Mouse (Mus musculus) MEL-GATA-1-ER (cell line): Measurements from ENCODE around the gene Fdps.
A peak's percentile ranks its signal among the peaks of the same experiment; 100 is the strongest.

Experiments
- DNase-seq: peaks from one replicate; pipeline ENCODE4 v3.0.0-alpha.2; 2012; ENCODE audit warnings: low read depth; ENCODE audit errors: extremely low read depth

Gene Fdps

GRCm38 (mm10) chr3:89101812-89102494 is at the start of gene Fdps:
Gene Fdps, minus strand, starts transcription at chr3:89101959.
- peak; percentile 100 for DNase-seq

DNA sequence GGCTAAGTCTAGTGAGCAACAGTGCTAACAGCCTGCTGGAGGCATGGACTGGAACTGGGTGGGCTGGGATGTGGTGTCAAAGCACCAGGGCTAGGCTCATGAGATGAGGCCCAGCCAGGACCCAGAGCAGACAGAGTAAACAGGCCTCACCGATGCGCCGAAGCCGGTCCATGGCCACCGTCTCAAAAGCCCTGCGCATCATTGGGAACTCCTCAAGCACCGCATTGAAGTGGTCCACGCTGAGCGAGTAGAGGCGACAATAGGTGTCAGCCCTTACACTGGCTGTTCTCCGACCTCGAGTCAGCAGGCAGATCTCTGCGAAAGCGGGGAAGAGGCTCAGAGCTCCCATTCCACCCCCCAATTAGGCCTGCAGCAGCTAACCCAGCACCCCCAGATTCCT is 46.8 kb upstream of the Fdps start:
- no peak for DNase-seq

DNA sequence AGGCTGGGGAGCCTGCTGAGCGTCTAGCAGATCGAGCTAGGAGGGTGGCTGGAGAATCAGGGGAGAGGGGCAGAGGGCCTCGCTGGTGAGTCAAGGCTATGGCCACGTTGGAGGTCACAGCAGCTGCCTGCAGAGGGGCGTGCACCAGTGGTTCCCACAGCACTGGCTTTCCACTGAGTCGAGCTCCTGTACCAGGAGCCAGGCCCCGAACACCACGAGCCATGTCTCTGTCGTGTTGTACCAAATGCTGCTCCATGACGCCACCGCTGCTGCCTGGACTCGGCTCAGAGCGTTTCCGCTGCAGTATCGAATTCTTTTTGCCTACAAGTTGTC is 46.2 kb upstream of the Fdps start:
- DNase-seq: no peak

DNA sequence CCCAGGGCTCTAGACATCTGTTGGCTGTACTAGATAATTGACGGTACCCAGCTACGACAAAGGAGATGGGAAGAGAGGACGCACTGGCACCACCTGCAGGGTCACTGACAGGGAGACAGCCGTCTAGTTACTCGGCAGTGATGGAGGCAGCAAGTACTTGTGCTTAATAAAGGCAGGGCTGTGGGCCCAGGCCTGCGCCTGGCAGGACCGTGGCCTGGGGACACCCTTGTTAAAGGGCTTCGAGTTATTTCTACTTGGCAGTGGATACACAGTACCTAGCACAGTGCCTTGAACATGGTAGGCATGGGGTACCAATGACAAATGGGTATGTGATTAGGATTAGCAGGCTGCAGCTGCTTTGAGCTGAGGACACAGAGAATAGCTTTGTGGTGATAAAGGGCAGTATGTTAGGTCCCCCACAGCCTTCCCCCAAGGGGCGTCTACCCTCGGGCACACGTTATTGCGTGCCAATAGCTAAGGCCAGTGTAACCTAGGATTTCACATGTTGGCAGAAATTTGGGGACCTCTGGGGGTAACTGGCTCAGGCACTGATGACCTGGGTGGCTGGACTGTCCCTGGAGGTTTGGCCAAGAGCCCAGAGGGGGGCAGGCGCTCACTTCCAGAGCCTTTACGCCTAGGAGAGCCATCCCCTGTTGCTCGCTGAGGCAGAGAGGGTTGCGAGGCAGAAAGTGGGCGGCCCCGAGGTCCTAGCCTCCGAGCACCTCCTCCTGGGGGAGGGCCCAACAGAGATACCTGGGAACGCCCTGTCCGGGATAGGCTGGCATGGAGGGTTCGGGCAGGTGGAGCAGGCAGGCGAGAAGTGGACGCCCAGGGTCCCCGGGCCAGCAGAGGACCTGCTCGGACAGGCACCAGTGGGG is 45.6 kb upstream of the Fdps start:
- DNase-seq: no peak

DNA sequence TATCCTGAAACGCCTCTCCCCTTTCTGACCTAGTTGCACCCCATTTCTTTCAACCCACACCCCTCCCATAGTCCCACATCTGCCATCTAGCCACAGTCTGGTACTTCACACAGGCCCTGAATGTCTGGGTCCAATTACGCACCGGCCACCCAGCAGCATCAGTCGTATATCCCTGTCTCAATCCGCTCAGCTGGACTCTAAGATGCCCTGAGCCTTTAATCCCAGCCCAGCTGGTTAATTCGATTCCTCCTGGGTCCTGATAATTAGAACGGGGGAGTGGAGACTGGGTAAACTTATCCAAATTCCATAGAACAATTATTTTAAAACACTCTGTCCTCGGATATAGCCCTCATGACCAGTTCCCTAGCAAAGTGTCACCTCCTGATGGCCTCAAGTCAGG is 43.8 kb upstream of the Fdps start:
- no peak for DNase-seq

- DNase-seq: no peak
These were observed 43.1 kb upstream of the Fdps start for GRCm38 (mm10) chr3:89144821-89145220.

GRCm38 (mm10) chr3:89136365-89136764 is 34.6 kb upstream of the Fdps start:
- DNase-seq: peak; percentile 54

DNA sequence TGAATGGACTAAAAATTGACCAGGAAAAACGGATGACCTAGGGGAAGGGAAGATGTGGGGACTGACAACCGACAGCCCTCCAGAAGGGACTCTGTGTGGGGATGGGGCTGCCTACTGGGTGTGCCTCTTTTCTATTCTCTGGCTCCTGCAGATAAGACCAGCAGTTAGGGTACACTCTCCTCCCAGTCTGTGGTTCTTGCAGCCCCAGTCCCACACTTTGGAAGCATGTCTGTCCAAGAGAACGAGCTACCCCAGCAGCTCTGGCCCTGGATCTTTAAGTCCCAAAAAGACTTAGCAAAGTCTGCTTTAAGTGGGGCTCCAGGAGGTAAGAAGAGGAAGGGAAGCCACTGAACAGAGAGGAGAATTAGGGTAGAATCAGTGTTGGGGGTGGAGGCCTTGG is 34.2 kb upstream of the Fdps start, which contains the start of gene Pklr:
Gene Pklr, plus strand, starts transcription at position 185 of the 400 bp plus-strand sequence.
- peak; percentile 84 for DNase-seq

DNA sequence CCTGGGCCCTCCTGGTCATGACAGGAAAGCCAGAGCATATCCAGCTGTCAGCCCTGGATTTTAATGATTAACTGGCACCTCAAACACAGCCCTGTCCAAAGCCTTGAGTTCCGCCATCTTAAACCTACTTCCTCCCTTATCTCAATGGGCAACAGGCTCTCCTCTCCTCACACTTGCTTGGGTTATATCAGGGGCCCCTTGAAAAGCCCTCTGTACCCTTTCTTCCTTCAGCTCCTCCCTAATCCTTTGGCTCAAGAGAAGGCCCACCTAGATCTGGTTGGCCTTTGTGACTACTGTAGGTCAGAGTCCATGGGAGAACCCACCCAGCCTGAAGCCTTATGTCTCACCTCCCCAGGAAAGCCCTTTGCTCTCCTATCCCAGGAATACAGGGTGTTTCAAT is 32.0 kb upstream of the Fdps start:
- DNase-seq: peak; percentile 41

GRCm38 (mm10) chr3:89133063-89133450 is 31.3 kb upstream of the Fdps start:
- peak; percentile 52 for DNase-seq

- peak; percentile 96 for DNase-seq
These were observed 30.7 kb upstream of the Fdps start for GRCm38 (mm10) chr3:89132285-89133062.

GRCm38 (mm10) chr3:89131816-89132215 is 30.1 kb upstream of the Fdps start:
- no peak for DNase-seq

GRCm38 (mm10) chr3:89129908-89130307 is 28.1 kb upstream of the Fdps start:
- DNase-seq: no peak

DNA sequence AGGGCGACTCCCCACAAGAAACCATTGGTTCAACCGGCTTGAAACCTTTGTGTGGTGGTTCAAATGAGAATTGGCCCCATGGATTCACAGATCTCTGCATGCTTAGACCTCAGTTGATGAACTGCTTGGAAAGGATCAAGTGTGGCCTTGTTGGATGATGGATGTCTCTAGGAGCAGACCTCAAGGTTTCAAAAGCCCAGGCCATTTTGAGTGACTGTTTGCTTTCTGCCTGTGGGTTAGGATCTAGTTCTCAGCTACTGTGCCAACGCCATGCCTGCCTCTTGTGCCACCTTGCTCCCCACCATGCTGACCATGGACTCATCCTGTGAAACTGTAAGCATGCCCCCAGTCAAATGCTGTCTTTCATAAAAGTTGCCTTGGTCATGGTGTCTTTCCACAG is 24.2 kb upstream of the Fdps start:
- DNase-seq: no peak

- no peak for DNase-seq
These were observed 22.5 kb upstream of the Fdps start for GRCm38 (mm10) chr3:89124241-89124640.

GRCm38 (mm10) chr3:89123313-89123712 is 21.6 kb upstream of the Fdps start:
- no peak for DNase-seq

DNA sequence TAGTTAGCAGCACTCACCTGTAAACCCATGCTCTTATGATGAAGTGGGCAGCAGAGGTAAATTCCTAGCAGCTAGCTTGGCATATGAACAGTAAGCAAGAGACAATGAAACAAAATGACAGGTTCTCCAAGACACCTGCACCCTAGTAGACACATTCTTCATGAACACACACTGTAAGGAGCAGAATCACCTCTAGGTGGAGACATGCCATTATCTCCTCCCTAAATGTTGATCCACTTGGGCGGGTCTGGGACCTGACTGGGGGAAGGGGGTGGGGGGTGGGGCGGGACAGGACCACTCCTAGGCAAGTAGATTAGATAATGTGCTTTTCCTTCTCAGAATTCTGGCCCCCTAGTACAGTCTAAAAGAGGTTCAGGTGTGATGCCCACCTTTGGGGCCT is 13.8 kb upstream of the Fdps start:
- peak; percentile 64 for DNase-seq

DNA sequence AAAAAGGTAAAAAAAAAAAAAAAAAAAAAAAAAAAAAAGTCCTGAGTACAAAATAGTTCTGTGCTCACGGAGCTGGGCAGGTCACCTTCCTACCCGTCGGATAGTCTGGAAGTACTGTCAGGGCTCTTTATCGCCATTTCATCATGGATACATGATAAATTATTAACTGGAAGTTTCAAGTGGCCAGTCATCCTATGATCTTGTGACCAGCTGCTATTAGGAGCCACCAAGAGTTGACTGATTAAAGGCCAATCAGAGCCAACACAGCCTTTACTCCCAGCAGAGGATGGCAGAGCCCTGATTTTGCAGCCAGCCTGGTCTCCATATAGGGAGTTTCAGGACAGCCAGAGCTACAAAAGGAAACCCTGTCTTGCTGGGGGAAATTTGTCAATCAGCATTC is 11.3 kb upstream of the Fdps start:
- no peak for DNase-seq

GRCm38 (mm10) chr3:89108146-89108545 is 6.4 kb upstream of the Fdps start:
- DNase-seq: no peak

DNA sequence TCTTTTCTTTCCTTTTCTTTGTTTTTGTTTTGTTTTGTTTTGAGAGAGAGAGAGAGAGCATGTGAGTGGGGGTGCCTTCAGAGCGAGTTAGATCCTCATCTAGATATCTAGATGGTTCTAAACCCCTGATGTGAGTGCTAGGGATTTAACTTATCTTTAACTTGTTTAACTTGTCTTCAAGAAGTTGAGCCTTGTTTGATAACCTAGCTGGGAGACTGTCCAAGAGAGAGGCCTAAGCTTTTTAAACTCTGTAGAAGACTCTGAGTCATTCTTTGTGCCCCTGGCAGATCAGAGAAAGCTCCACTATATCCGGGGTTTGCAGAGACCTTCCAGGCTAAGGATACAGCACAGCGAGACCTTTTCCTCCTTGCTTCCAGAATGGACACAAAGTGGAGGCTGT is 5.8 kb upstream of the Fdps start:
- no peak for DNase-seq

DNA sequence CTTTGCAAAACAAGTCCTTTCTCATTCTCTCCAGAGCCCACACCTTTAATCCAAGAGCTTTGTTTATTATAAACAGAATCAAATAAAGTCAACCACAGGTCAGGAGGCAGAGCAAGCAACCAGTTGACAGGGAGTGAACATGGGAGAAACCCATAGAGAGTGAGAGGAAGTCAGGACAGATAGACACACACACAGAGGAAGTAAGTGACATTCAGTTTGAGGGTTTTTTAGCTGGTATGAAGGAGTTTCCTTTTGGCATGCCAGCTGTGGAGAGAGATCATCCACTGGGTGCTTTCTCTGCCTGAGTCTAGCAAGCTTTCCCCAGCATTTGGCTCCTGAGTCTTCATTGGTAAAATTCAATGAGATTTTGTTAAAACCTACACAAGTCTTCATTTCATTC is 5.1 kb upstream of the Fdps start:
- DNase-seq: peak; percentile 56

GRCm38 (mm10) chr3:89103291-89103595 is 1.5 kb upstream of the Fdps start:
- DNase-seq: peak; percentile 50
